Mouse (Mus musculus): Measurements from ENCODE around the gene Ctf2.

- TF ChIP-seq PAX5 (IDR thresholded peaks at IDR 0.05; ENCODE audit: low read length) = no peak
- TF ChIP-seq KAT2A (IDR thresholded peaks at IDR 0.05; ENCODE audit: insufficient replicate concordance, low read length) = 0 out of 2 replicates have a peak, but pooled peaks have one; percentile 22
- no peak for TF ChIP-seq POLR2A (IDR thresholded peaks at IDR 0.05; ENCODE audit: low read depth, low read length)
- no peak for TF ChIP-seq ZNF384 (IDR thresholded peaks at IDR 0.05; ENCODE audit: low read depth, low read length)
Measured at GRCm38 (mm10) chr7:127712461-127713385, 19.2 kb downstream of the Ctf2 start, which contains the start of gene Ctf1.

Measured in CH12.LX (cell line).